Mouse (Mus musculus) layer of hippocampus, postnatal 10 days (tissue): ENCODE measurements around the gene Gm17545. TPM values are rescaled to one million over a fixed set of nuclear protein-coding genes. Genes with fewer than 3 reads are reported as not detected.

Source experiments
- DNase-seq, 2 experiments: peaks; one replicate each; pipeline ENCODE4 v3.0.0; 2021; ENCODE audit warnings: low spot score in 2 of 2
- total RNA-seq, 2 experiments: library from RNA; stranded (reverse); gene quantifications; 2 replicates each; pipeline ENCODE4 v1.2.3; 2021

Gene Gm17545
- total RNA-seq, 2 experiments from 2014 or later, result not detected

DNA sequence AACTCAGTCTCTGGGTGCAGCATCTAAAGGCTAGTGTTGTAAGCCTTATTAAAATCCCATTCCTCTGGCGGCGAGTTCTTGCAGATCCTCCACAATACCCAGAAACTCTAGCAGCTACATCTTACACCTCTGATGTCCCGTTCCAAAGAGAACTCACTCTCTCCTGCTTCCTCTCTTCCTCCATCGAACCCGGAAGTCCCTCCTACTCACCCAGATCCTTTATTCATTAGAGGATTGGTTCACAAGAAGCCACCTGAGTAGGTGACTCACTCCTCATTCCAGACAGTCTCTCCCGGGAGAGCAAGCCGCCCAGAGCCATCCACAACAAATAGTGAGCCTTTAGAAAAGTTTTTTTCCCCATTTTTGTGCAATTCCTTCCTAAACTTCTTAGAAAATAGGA, 32.1 kb downstream of the Gm17545 start:
- no peak for DNase-seq

DNA sequence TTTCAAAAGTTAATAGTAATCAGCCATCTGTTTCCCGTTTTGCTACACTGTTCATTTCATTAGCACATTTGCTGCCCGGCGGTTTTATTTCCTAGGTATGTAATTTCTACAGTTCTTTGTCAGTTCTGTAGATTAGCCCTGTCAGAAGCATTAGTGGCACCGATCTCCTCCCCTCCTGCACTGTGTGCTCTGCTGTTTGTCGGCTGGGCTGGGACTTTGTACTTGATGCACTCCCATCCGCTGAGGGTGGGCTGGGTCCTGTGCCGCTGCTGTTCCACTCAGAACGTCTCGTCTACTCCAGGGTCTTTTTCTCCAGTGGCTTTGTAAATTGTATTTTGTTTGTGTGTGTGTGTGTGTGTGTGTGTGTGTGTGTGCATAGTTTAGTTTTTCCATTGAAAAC, 34.9 kb downstream of the Gm17545 start:
- DNase-seq, result no peak

DNA sequence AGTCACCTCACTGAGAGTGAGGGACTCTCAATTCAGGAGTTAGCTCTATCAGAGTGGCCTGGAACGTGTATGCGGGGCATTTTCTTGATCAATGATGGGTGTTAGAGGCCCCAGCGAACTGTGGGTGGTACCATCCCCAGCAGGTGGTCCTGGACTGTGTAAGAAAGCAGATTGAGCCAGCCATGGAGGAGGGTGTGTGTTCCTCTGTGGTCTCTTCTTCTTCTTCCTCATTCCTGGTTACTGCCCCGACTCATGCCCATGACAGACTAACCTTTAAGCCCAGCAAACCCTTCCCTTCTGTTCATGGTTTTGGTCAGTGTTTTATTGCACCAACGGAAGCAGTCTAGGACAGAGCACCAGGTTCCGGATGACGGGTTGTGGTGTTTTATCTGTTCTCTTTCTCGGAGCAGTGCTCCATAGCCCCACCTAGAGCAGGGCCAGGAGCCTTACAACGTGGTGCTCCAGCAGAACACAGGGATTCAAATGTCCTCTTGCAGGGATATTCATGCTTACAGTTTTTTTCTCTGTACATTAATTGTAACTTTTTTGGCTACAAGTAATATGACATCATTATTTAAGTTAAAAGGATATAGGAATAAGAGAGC, 40.2 kb downstream of the Gm17545 start:
- DNase-seq, result no peak

DNA sequence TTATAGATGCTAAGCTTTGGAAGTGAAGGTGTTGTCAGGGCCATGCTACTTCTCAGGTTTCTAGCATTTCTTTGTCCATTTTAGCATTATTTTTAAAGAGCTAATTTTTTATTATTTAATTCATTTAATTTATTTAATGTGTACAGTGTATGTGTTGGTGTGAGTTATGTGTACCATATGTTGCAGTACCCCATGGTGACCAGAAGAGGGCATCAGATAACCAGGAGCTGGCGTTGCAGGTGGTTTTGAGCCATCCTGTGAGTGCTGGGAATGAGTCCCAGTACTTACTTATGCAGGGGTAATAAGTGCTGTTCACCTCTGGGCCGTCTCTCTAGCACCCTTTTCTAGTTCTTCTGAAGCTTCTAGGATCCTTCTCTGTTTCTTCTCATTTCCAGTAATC, 41.0 kb downstream of the Gm17545 start:
- no peak for DNase-seq

DNA sequence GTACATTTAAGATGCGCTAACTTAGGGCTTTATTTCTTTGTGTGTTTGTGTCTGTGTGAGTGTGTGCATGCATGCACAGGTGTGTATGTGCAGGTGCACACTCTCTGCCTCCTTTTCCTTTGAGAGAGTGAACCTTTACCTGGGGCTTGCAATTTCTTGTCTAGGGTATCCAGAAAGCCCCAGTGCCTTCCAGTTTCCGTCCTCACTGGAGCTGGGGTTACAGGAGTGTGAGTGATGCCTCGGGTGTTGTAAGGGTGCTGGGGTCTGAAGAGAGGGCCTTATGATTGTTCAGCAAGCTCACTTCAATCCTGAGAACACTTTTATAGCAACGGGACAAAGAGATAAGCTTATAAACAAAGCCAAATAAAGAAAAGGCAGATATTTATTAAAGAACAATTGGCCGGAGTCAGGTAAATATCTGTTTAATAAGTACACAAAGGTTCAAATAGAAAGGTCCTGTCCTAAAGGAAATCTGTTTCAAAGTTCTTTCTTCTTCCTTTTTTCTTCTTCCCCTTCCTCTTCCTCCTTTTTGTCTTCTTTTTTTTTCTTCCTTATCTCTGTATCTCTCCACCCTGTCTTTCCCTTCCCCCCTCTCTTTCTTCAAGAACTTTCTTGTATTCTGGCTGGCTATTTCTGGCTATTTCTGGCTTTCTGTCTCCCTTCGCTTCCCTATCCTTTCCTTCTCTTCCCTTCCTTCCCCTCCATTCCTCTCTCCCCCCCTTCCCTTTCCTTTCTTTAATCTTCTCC, 43.1 kb downstream of the Gm17545 start:
- no peak for DNase-seq

DNA sequence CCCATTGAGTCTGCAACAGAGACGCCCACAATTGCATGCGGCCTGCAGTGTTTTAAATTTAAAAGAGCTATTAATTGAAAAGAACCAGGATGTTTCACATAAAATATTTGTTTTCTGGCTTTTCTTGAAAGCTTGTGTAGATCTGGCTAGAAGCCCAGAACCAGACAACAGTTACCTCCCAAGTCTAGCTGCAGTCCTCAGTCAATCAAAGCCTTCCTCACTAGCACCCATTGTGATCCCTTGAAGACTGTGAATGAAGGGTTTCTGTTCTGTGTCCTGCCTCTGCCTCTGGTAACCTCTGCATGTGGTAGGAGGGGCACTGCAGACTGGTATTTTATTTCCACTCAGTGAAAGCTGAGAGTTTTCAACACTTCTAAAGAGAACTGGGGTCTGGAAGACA, 48.9 kb downstream of the Gm17545 start:
- DNase-seq, result no peak

DNA sequence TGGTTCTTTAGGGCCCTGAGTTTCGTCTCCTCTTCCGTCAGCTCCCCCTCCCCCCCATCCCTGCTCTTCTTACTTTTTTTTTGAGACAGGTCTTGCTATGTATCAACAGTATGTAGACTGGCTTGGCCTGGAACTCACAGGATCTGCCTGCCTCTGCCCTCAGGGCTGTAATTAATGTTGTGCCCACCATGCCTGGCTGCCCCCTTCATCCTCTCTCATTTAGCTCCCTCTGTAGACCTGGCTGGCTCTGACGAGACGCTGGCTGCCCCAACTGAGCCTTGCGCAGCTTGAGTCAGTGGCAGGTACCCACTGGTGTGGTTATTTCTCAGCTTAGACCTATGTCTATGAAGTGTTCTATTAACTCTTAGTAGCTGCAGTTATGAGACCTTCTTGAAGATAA, 49.5 kb downstream of the Gm17545 start:
- DNase-seq, result no peak

DNA sequence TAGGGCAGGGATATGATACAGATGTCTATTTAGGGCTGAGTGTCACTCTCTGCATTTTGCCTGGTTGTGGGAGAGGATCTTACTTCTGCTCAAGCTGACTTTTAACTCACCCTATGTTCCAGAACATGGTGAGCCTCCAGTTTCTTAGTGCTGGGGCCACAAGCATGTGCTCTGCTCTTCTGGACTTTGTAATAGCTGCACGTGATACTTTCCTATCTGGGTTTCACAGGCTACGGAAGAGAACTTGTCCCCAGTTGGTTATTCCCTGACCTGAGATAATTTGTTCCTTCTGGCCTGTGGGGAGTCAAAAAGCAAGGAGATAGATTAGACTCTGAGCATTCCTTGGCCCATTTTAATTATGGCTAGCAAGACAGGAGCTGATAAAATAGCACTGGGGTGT, 51.5 kb downstream of the Gm17545 start:
- no peak for DNase-seq

Other genes with a start within 250 kb of the Gm17545 start
- 10 to 100 TPM; 16.9 to 18.5 TPM for gene Zfp809, start 228.6 kb upstream of the Gm17545 start, total RNA-seq
- 1 to 10 TPM; 5.6 to 6.0 TPM for gene Zfp599, start 194.4 kb upstream of the Gm17545 start, total RNA-seq
- gene Zfp810, start 146.6 kb upstream of the Gm17545 start, total RNA-seq, result 10 to 100 TPM; 18.7 to 25.4 TPM
- gene Anln, start 65.1 kb upstream of the Gm17545 start, total RNA-seq, result 10 to 100 TPM; 10.1 to 11.2 TPM
- 1 to 10 TPM; 9.3 to 9.5 TPM for gene 9530077C05Rik, start 42.8 kb upstream of the Gm17545 start, total RNA-seq
- 10 to 100 TPM; 36.2 to 40.7 TPM for gene Rp9, start 15.5 kb downstream of the Gm17545 start, total RNA-seq
- 10 to 100 TPM; 22.3 to 22.4 TPM for gene Bbs9, start 21.4 kb downstream of the Gm17545 start, total RNA-seq